9 mouse cellular contexts compared by ENCODE assay signal in genomic region chr4:149775330-149775729, GRCm38 (mm10). TPM values are rescaled to one million over a fixed set of nuclear protein-coding genes. Genes with fewer than 3 reads are reported as not detected.
DNase-seq lines count a peak whose midpoint lies in the region; ATAC-seq lines count a peak whose summit lies in the region.
"Had no signal": no experiment of that assay in that cellular context is flagged by ENCODE, and none has a peak within 500 bp of the region (broad histone marks: within the 10 kb centered on the region; RNA-seq: fewer than 3 reads in every experiment).

No protein-coding gene starts in this region.

- DNase-seq in cerebellum, adult 18-20 months, result peak; percentile 42 to 49
- DNase-seq in ovary, adult 18-20 months (ENCODE audit: low spot score), result peak; percentile 76
- DNase-seq in ovary, postnatal 10 days (ENCODE audit: low spot score), result no peak
- DNase-seq in heart, postnatal 14 days, result peak; percentile 60 to 77
- peak; percentile 54 for DNase-seq in testis, postnatal 14 days (ENCODE audit: low spot score)
- DNase-seq in embryo, embryonic 9.5 days (ENCODE audit: extremely low spot score), result no peak
- DNase-seq: B cell, adult 2 months had no signal

- ATAC-seq in cerebellum, adult (ENCODE audit: insufficient number of reproducible peaks, low FRiP score, low TSS enrichment), result no peak
- no peak for ATAC-seq in frontal cortex, adult (ENCODE audit: low TSS enrichment)

- intact Hi-C loops in heart, postnatal 14 days (cut with DNase I), result no loop called here

RNA-seq across cellular contexts. Expression of gene Slc25a33, which starts 1.3 kb away (rescaled TPM):
- total RNA-seq in heart, postnatal 14 days (2021), result 10 to 100 TPM; 16.2 to 24.2 TPM

RNA-seq across cellular contexts. Expression of gene Tmem201, which starts 37.5 kb away (rescaled TPM):
- 10 to 100 TPM; 82.7 to 83.9 TPM for total RNA-seq in heart, postnatal 14 days (2021)

Comparison
In these comparisons a context has a peak if more than half of its experiments do, and no peak if none do; other contexts are left out.
1. DNase-seq: peak in cerebellum, adult 18-20 months (2 of 2), ovary, adult 18-20 months (single experiment), heart, postnatal 14 days (2 of 2) and testis, postnatal 14 days (single experiment); none in ovary, postnatal 10 days (single experiment) and embryo, embryonic 9.5 days (single experiment).